Mouse (Mus musculus) MEL (cell line): ENCODE results near the gene Fkbp8.

Experiments
- CTCF ChIP-seq, 3 experiments: IDR thresholded peaks in 2 of 3; conservative IDR thresholded peaks in 1 of 3; 2 replicates each; pipeline ENCODE4 v1.5.1; 2011 to 2012; ENCODE audit warnings: low read length in 3 of 3, low read depth in 2 of 3, mild to moderate bottlenecking in 2 of 3, improper control_type of control experiment in 1 of 3, inconsistent platforms in 1 of 3, mixed read lengths in 1 of 3, moderate library complexity in 1 of 3; ENCODE audit not compliant: control insufficient read depth in 1 of 3, insufficient read depth in 1 of 3, poor library complexity in 1 of 3, severe bottlenecking in 1 of 3
- ELF1 ChIP-seq: IDR thresholded peaks from 2 replicates; pipeline ENCODE4 v1.6.1; 2014; ENCODE audit warnings: low read depth, mild to moderate bottlenecking, inconsistent platforms, low read length, improper control_type of control experiment, moderate library complexity
- EP300 ChIP-seq, 2 experiments: IDR thresholded peaks; 2 replicates each; pipeline ENCODE4 v1.6.1; 2011; ENCODE audit warnings: improper control_type of control experiment in 2 of 2, low read length in 2 of 2, low read depth in 1 of 2, mild to moderate bottlenecking in 1 of 2
- ETS1 ChIP-seq: IDR thresholded peaks from 2 replicates; pipeline ENCODE4 v1.6.1; 2012; ENCODE audit warnings: low read depth, mild to moderate bottlenecking, inconsistent platforms, low read length, improper control_type of control experiment, moderate library complexity
- JUND ChIP-seq: IDR thresholded peaks from 2 replicates; pipeline ENCODE4 v1.6.1; 2011; ENCODE audit warnings: low read depth, mild to moderate bottlenecking, improper control_type of control experiment, low read length
- MEF2A ChIP-seq: IDR thresholded peaks from 2 replicates; pipeline ENCODE4 v1.6.1; 2014; ENCODE audit warnings: low read depth, mild to moderate bottlenecking, inconsistent platforms, low read length, improper control_type of control experiment; ENCODE audit not compliant: poor library complexity, insufficient replicate concordance, severe bottlenecking; ENCODE audit errors: extremely low read depth
- NRF1 ChIP-seq: IDR thresholded peaks from 2 replicates; pipeline ENCODE4 v1.6.1; 2014; ENCODE audit warnings: low read depth, mild to moderate bottlenecking, inconsistent platforms, low read length, improper control_type of control experiment, moderate library complexity; ENCODE audit not compliant: poor library complexity, insufficient read depth, severe bottlenecking
- SMC3 ChIP-seq: IDR thresholded peaks from 2 replicates; pipeline ENCODE4 v1.6.1; 2011; ENCODE audit warnings: low read depth, low read length, improper control_type of control experiment
- USF1 ChIP-seq: IDR thresholded peaks from 2 replicates; pipeline ENCODE4 v1.6.1; 2014; ENCODE audit warnings: low read depth, mild to moderate bottlenecking, inconsistent platforms, low read length, improper control_type of control experiment, moderate library complexity
- USF2 ChIP-seq, 2 experiments: IDR thresholded peaks; 2 replicates each; pipeline ENCODE4 v1.6.1; 2011 to 2012; ENCODE audit warnings: improper control_type of control experiment in 2 of 2, low read length in 2 of 2, borderline replicate concordance in 1 of 2, inconsistent platforms in 1 of 2, low read depth in 1 of 2, mild to moderate bottlenecking in 1 of 2; ENCODE audit not compliant: insufficient read depth in 1 of 2
- ZMIZ1 ChIP-seq: IDR thresholded peaks from 2 replicates; pipeline ENCODE4 v1.6.1; 2012; ENCODE audit warnings: low read depth, mild to moderate bottlenecking, inconsistent platforms, low read length, improper control_type of control experiment, moderate library complexity

GRCm38 (mm10) chr8:70552836-70553235 is 25.3 kb downstream of the Fkbp8 start:
- TF ChIP-seq ELF1: no peak
- TF ChIP-seq CTCF (IDR thresholded peaks at IDR 0.05 in 2 of 3, conservative IDR thresholded peaks at IDR 0.05 in 1 of 3; ENCODE audit: control insufficient read depth in 1 of 3, insufficient read depth in 1 of 3, low read depth in 2 of 3, low read length in 3 of 3, poor library complexity in 1 of 3, severe bottlenecking in 1 of 3): no peak
- TF ChIP-seq MEF2A: no peak
- TF ChIP-seq USF1: no peak
- no peak for TF ChIP-seq USF2 (IDR thresholded peaks at IDR 0.05; ENCODE audit: borderline replicate concordance in 1 of 2, insufficient read depth in 1 of 2, low read depth in 1 of 2, low read length in 2 of 2)
- no peak for TF ChIP-seq SMC3
- no peak for TF ChIP-seq JUND
- no peak for TF ChIP-seq ETS1
- no peak for TF ChIP-seq EP300 (IDR thresholded peaks at IDR 0.05; ENCODE audit: low read depth in 1 of 2, low read length in 2 of 2)
- TF ChIP-seq NRF1: no peak
- TF ChIP-seq ZMIZ1: no peak
